Mouse (Mus musculus): ENCODE measurements around the gene Washc2. TPM values are rescaled to one million over a fixed set of nuclear protein-coding genes. Genes with fewer than 3 reads are reported as not detected.

Gene Washc2
- polyA plus RNA-seq, 1 experiment: 54.8 TPM

DNA sequence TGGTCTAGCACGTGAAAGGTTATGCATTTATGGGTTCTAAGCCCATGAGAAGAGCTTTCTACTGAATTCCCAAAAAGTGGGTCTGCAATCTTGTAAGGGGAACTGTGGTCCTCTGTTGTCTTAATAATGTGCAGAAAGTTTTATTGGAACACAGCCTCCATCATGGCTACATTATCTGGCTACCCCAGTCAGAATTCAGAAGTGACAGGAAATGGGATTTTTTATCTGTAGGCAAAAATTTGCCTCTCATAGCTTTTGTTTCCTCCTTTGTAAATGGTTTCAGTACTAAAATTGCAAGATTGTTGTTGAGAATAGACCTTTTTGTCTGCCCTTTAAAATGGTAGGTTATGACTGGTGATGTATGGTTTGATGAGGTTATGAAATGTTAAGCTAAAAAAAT, 55.0 kb downstream of the Washc2 start:
- no peaks in the 10 kb centered on the region for H3K4me1 ChIP-seq (ENCODE audit: control insufficient read depth, insufficient read depth, low read length)
- no peaks in the 10 kb centered on the region; the same call in 1 of the 2 replicates for H3K36me3 ChIP-seq (ENCODE audit: control insufficient read depth, insufficient read depth, low read length)
- no peak overlapping the region for H3K27ac ChIP-seq (ENCODE audit: insufficient read depth, low read depth, low read length)
- no peaks in the 10 kb centered on the region for H3K27me3 ChIP-seq (replicated peaks; ENCODE audit: control insufficient read depth, insufficient read depth, low read length)
- no peak for DNase-seq
- no peak overlapping the region for H3K4me3 ChIP-seq (ENCODE audit: insufficient read depth, low read depth, low read length)
- 91% methylated on average over 1 of the region's 1 CpGs for WGBS
- TF ChIP-seq CTCF (conservative IDR thresholded peaks at IDR 0.05; ENCODE audit: insufficient read depth, insufficient read length, low read depth, low read length) (no peak), POLR2A (IDR thresholded peaks at IDR 0.05; ENCODE audit: low read depth, low read length) (no peak)

GRCm38 (mm10) chr6:116264018-116264651, 56.3 kb downstream of the Washc2 start, which contains the start of gene Zfand4:
Zfand4 (plus strand) TSS chr6:116264222.
- Histone ChIP-seq H3K4me3 (ENCODE audit: insufficient read depth, low read depth, low read length) (peak within 1 kb of the TSS; percentile 72), H3K4me1 (ENCODE audit: control insufficient read depth, insufficient read depth, low read length) (no peaks in the 10 kb centered on the region), H3K27ac (ENCODE audit: insufficient read depth, low read depth, low read length) (no peak within 1 kb of the TSS), H3K36me3 (ENCODE audit: control insufficient read depth, insufficient read depth, low read length) (no peaks in the 10 kb centered on the region; the same call in 1 of the 2 replicates), H3K27me3 (replicated peaks; ENCODE audit: control insufficient read depth, insufficient read depth, low read length) (no peaks in the 10 kb centered on the region)
- DNase-seq: peak; percentile 93
- WGBS: 1% methylated on average over 57 of the region's 67 CpGs
- TF ChIP-seq POLR2A (IDR thresholded peaks at IDR 0.05; ENCODE audit: low read depth, low read length) (no peak), CTCF (conservative IDR thresholded peaks at IDR 0.05; ENCODE audit: insufficient read depth, insufficient read length, low read depth, low read length) (no peak)

DNA sequence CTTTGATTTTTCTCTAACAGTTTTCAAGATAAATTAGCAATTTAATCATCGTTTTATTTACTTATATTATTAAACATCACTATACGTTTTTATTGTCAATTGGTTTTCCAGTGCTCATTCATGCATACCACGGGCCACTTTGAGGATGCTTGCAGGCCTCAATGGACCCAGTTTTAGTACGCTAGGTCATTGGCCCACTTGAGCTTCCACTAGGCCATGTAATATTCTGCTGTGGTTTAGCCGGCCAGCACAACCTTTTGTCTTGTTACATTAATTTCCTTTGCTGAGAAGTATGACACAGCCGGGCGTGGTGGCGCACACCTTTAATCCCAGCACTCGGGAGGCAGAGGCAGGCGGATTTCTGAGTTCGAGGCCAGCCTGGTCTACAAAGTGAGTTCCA, 57.0 kb downstream of the Washc2 start:
- no peak for DNase-seq
- H3K4me3 ChIP-seq (ENCODE audit: insufficient read depth, low read depth, low read length): no peak overlapping the region

GRCm38 (mm10) chr6:116265603-116266002, 57.8 kb downstream of the Washc2 start:
- 77% methylated on average over 4 of the region's 4 CpGs for WGBS
- DNase-seq: no peak
- H3K4me1 ChIP-seq (ENCODE audit: control insufficient read depth, insufficient read depth, low read length): no peaks in the 10 kb centered on the region

More for the DNA sequence above, 57.0 kb downstream of the Washc2 start:
- Histone ChIP-seq H3K4me1 (ENCODE audit: control insufficient read depth, insufficient read depth, low read length) (no peaks in the 10 kb centered on the region), H3K27ac (ENCODE audit: insufficient read depth, low read depth, low read length) (no peak overlapping the region), H3K36me3 (ENCODE audit: control insufficient read depth, insufficient read depth, low read length) (no peaks in the 10 kb centered on the region; the same call in 1 of the 2 replicates), H3K27me3 (replicated peaks; ENCODE audit: control insufficient read depth, insufficient read depth, low read length) (no peaks in the 10 kb centered on the region)
- WGBS: 89% methylated on average over 11 of the region's 11 CpGs
- TF ChIP-seq CTCF (conservative IDR thresholded peaks at IDR 0.05; ENCODE audit: insufficient read depth, insufficient read length, low read depth, low read length): no peak
- TF ChIP-seq POLR2A (IDR thresholded peaks at IDR 0.05; ENCODE audit: low read depth, low read length): no peak

DNA sequence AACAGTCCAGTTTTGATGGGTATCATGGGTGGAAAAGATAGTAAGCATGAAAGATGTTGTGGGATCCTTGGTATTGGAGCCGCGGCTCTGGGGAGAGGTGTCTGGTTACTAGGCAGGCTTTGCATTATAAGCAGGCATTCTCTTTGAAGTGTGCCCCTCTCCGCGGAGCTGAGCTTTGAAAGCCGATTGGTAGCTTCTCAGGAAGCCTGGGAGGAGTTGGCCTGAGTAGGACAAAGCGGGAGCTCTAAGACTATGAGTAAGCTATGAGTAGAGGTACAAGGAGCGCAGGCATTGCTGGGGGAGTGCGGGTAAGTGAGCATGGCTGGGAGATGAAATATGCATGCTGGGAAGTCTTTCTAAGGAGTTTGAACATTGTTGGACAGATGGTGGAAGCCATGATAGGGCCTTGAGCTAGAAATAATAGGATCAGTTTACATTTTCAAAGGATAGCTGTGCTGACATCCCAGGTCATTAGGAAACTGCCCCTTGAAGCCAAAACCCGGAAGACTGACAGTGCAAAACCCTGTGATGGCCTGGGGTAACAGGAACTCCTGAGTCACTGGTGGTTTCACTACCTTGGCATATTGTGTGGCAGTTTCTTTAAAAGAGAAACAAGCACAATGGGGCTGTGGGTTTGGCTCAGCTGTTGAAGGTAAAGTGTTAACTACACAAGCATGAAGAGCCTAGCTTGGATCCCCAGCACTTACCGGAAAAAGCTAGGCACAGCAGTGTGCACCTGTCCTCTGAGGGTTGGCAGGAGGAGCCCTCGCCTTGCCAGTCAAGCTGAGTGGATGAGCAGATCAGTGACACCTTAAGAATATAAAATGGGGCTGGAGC, 58.7 kb downstream of the Washc2 start:
- no peak for DNase-seq
- Histone ChIP-seq H3K36me3 (ENCODE audit: control insufficient read depth, insufficient read depth, low read length) (no peaks in the 10 kb centered on the region), H3K27me3 (replicated peaks; ENCODE audit: control insufficient read depth, insufficient read depth, low read length) (no peaks in the 10 kb centered on the region), H3K27ac (ENCODE audit: insufficient read depth, low read depth, low read length) (no peak overlapping the region), H3K4me3 (ENCODE audit: insufficient read depth, low read depth, low read length) (no peak overlapping the region), H3K4me1 (ENCODE audit: control insufficient read depth, insufficient read depth, low read length) (no peaks in the 10 kb centered on the region)
- TF ChIP-seq CTCF (conservative IDR thresholded peaks at IDR 0.05; ENCODE audit: insufficient read depth, insufficient read length, low read depth, low read length) (no peak), POLR2A (IDR thresholded peaks at IDR 0.05; ENCODE audit: low read depth, low read length) (no peak)
- WGBS: 46% methylated on average over 11 of the region's 11 CpGs

More at GRCm38 (mm10) chr6:116265603-116266002, 57.8 kb downstream of the Washc2 start:
- no peak for TF ChIP-seq POLR2A (IDR thresholded peaks at IDR 0.05; ENCODE audit: low read depth, low read length)
- TF ChIP-seq CTCF (conservative IDR thresholded peaks at IDR 0.05; ENCODE audit: insufficient read depth, insufficient read length, low read depth, low read length): no peak
- H3K36me3 ChIP-seq (ENCODE audit: control insufficient read depth, insufficient read depth, low read length): no peaks in the 10 kb centered on the region; the same call in 1 of the 2 replicates
- H3K27ac ChIP-seq (ENCODE audit: insufficient read depth, low read depth, low read length): no peak overlapping the region
- no peak overlapping the region for H3K4me3 ChIP-seq (ENCODE audit: insufficient read depth, low read depth, low read length)
- no peaks in the 10 kb centered on the region for H3K27me3 ChIP-seq (replicated peaks; ENCODE audit: control insufficient read depth, insufficient read depth, low read length)

- Histone ChIP-seq H3K27ac (ENCODE audit: insufficient read depth, low read depth, low read length) (no peak overlapping the region), H3K4me1 (ENCODE audit: control insufficient read depth, insufficient read depth, low read length) (no peaks in the 10 kb centered on the region), H3K27me3 (replicated peaks; ENCODE audit: control insufficient read depth, insufficient read depth, low read length) (no peaks in the 10 kb centered on the region), H3K4me3 (ENCODE audit: insufficient read depth, low read depth, low read length) (no peak overlapping the region), H3K36me3 (ENCODE audit: control insufficient read depth, insufficient read depth, low read length) (no peaks in the 10 kb centered on the region)
- DNase-seq: no peak
- 96% methylated on average over 1 of the region's 1 CpGs for WGBS
- TF ChIP-seq POLR2A (IDR thresholded peaks at IDR 0.05; ENCODE audit: low read depth, low read length) (no peak), CTCF (conservative IDR thresholded peaks at IDR 0.05; ENCODE audit: insufficient read depth, insufficient read length, low read depth, low read length) (no peak)
These were observed 59.2 kb downstream of the Washc2 start for GRCm38 (mm10) chr6:116267110-116267423.

DNA sequence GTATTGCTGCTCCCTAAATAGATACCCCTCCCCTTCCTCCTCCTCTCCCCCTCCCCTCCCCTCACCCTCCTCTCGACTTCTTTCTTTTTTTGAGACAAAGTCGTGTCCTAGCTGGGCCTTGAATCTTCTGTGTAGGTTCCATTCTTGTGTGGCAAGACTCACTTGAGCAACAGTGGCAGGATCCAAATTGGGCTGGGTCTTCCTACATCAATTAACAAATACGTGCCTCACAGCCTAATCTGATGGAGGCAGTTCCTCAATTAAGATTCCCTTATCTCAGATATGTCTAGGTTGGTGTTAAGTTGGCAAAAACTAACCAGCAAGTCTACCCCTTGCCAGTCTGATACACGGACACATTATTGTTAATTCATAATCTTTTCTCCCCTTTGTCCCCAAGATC, 67.9 kb downstream of the Washc2 start:
- DNase-seq: no peak
- no peaks in the 10 kb centered on the region for H3K36me3 ChIP-seq (ENCODE audit: control insufficient read depth, insufficient read depth, low read length)
- H3K4me3 ChIP-seq (ENCODE audit: insufficient read depth, low read depth, low read length): no peak overlapping the region
- no peaks in the 10 kb centered on the region for H3K4me1 ChIP-seq (ENCODE audit: control insufficient read depth, insufficient read depth, low read length)
- no peak for TF ChIP-seq CTCF (conservative IDR thresholded peaks at IDR 0.05; ENCODE audit: insufficient read depth, insufficient read length, low read depth, low read length)
- TF ChIP-seq POLR2A (IDR thresholded peaks at IDR 0.05; ENCODE audit: low read depth, low read length): no peak
- H3K27me3 ChIP-seq (replicated peaks; ENCODE audit: control insufficient read depth, insufficient read depth, low read length): no peaks in the 10 kb centered on the region
- H3K27ac ChIP-seq (ENCODE audit: insufficient read depth, low read depth, low read length): no peak overlapping the region
- 76% methylated on average over 4 of the region's 4 CpGs for WGBS

Data from kidney, adult 2 months (tissue).